Mouse (Mus musculus) lung, postnatal 0 days (tissue): ENCODE results near the gene Ubr1. TPM values are rescaled to one million over a fixed set of nuclear protein-coding genes. Genes with fewer than 3 reads are reported as not detected.
A peak's percentile ranks its signal among the peaks of the same experiment; 100 is the strongest.

ENCODE experiments used
- ATAC-seq: fragments of 200-750 bp; cut with Nextera tagmentation; 2 replicates; pipeline ENCODE4 v1.8.0; 2017; ENCODE audit warnings: moderate library complexity
- DNase-seq: peaks from one replicate; pipeline ENCODE4 v3.0.0-alpha.2; 2016; ENCODE audit warnings: low spot score
- H3K27ac ChIP-seq: fragments of 300-500 bp; sonication (generic); 2 replicates; pipeline ENCODE4 v1.5.1; 2014; ENCODE audit warnings: antibody characterized with exemption, mild to moderate bottlenecking, low read length, mixed read lengths
- H3K27me3 ChIP-seq: fragments of 300-500 bp; sonication (generic); replicated peaks from 2 replicates; pipeline ENCODE4 v1.6.1; 2014; ENCODE audit warnings: low read length, mixed read lengths; ENCODE audit not compliant: insufficient read depth
- H3K36me3 ChIP-seq: fragments of 300-500 bp; sonication (generic); 2 replicates; pipeline ENCODE4 v1.6.1; 2014; ENCODE audit warnings: low read length, mixed read lengths; ENCODE audit not compliant: insufficient read depth
- H3K4me1 ChIP-seq: fragments of 300-500 bp; sonication (generic); 2 replicates; pipeline ENCODE4 v1.6.1; 2014; ENCODE audit warnings: antibody characterized with exemption, low read depth, low read length, mixed read lengths; ENCODE audit not compliant: insufficient read depth
- H3K4me2 ChIP-seq: fragments of 300-500 bp; sonication (generic); replicated peaks from 2 replicates; pipeline ENCODE4 v1.6.1; 2014; ENCODE audit warnings: low read depth, mild to moderate bottlenecking, low read length, moderate library complexity, mixed read lengths
- H3K4me3 ChIP-seq: fragments of 300-500 bp; sonication (generic); 2 replicates; pipeline ENCODE4 v1.5.1; 2014; ENCODE audit warnings: low read depth, low read length
- H3K9ac ChIP-seq: fragments of 300-500 bp; sonication (generic); replicated peaks from 2 replicates; pipeline ENCODE4 v1.6.1; 2014; ENCODE audit warnings: low read depth, mild to moderate bottlenecking
- H3K9me3 ChIP-seq: fragments of 300-500 bp; sonication (generic); 2 replicates; pipeline ENCODE4 v1.6.1; 2016; ENCODE audit warnings: low read length, mixed read lengths
- CTCF ChIP-seq: IDR thresholded peaks from 2 replicates; pipeline ENCODE4 v1.5.1; 2016; ENCODE audit warnings: antibody characterized with exemption, mild to moderate bottlenecking
- EP300 ChIP-seq: IDR thresholded peaks from 2 replicates; pipeline ENCODE4 v1.6.1; 2016; ENCODE audit warnings: antibody characterized with exemption, mild to moderate bottlenecking, control low read depth
- WGBS: fragments of 180-500 bp; shearing (Covaris S2); extraction: QIAGEN DNeasy Blood & Tissue Kit; methylation state at CpG from one replicate; pipeline ENCODE4 v1.1.7; 2014; 5-methylcytosine and 5-hydroxymethylcytosine counted together
- polyA plus RNA-seq: library from polyadenylated mRNA; unstranded; fragments of >200 nt; fragmentation: Nextera tagmentation; extraction: Ambion mirVana; gene quantifications from 2 replicates; pipeline ENCODE4 v1.2.1, GENCODE M21; 2015

Ubr1 gene
- polyA plus RNA-seq = 25.1 and 29.9 TPM in 2 replicates

DNA sequence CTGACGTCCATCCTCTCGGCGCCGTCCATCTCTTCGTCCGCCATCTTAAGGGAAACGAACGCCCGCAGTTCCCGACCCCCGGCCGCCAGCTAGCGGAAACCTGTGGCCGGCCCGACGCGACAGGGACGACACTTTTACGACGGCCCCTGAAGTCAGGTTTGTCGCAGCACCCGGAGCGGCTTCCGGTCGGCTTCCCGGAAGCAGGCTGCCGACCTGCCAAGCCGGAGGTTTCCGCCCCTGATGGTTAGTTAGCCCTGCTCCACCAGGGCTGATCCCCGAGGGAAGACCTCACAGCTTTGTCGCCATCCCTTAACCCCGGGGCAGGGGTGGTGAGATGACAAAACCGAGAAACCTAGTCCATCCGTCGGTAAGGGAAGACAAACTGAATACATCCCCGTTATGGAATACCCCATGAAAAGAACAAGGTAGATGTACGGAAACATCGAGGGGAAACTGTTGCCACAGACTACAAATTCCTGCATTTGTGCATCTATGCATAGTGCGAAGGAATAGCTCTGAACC is at the start of gene Ubr1:
Gene Ubr1, minus strand, starts transcription at position 157 of the 522 bp plus-strand sequence.
- under 1% methylated on average over 33 of the region's 39 CpGs for WGBS

DNA sequence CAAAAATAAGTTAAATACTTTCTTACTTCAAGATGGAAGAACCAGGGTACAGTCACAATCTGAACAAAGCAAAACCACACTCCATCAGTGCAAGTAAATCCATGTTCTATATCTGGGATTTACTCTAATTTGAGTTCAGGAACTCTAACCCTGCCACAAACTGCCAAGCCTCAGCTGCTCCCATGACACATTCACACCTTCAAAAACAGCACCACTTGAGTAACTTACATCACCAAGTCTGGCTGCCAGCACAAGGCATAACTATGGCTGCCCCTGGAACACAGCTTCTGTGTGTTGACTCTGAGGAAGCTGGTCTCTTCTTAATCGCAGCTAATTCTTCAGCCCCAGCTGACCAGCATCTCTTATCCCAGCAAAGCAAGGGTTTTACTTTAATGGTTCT is 46.6 kb upstream of the Ubr1 start:
- H3K36me3 ChIP-seq = peaks cover 26% of the 10 kb centered on the region
- no peaks in the 10 kb centered on the region for H3K9me3 ChIP-seq
- TF ChIP-seq CTCF = no peak
- TF ChIP-seq EP300 = no peak
- no peaks in the 10 kb centered on the region for H3K27me3 ChIP-seq
- no peak overlapping the region for H3K4me3 ChIP-seq
- no peak overlapping the region for H3K27ac ChIP-seq
- ATAC-seq (no peak), DNase-seq (no peak)
- H3K9ac ChIP-seq = no peak overlapping the region
- H3K4me1 ChIP-seq = no peaks in the 10 kb centered on the region
- 97% methylated on average over 1 of the region's 1 CpGs for WGBS
- H3K4me2 ChIP-seq = no peak overlapping the region

More for the DNA sequence above, at the start of gene Ubr1:
- Histone ChIP-seq H3K4me2 (peak within 1 kb of the TSS; percentile 78), H3K27ac (peak within 1 kb of the TSS; percentile 90), H3K4me3 (peak within 1 kb of the TSS; percentile 89), H3K36me3 (no peaks in the 10 kb centered on the region), H3K9me3 (no peaks in the 10 kb centered on the region), H3K9ac (peak within 1 kb of the TSS; percentile 81), H3K4me1 (peaks cover 15% of the 10 kb centered on the region; the same call in 1 of the 2 replicates), H3K27me3 (no peaks in the 10 kb centered on the region)
- TF ChIP-seq CTCF = peak; percentile 16; the same call in 1 of the 2 replicates
- no peak for TF ChIP-seq EP300
- peak; percentile 89 for ATAC-seq
- DNase-seq = peak; percentile 94

DNA sequence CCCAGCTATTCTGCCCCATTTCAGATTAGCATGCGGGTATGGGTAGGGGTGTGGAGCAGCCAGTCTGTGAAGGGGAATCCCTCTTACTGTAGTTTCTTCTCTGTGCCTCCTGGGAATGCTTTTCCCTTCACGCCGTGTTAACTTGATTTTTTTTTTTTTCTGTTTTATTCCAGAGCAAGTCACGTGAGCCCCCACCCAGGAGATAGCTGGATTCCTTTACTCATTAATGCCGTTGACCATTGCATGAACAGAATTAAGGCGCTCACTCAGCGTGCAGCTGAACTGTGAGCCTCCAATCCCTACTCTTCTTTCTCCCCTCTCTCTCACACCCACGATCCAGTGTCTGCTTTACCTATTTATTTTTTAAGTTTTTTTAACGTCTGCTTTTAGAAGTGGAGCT is 45.7 kb upstream of the Ubr1 start:
- DNase-seq = no peak
- no peak for TF ChIP-seq CTCF
- TF ChIP-seq EP300 = no peak

DNA sequence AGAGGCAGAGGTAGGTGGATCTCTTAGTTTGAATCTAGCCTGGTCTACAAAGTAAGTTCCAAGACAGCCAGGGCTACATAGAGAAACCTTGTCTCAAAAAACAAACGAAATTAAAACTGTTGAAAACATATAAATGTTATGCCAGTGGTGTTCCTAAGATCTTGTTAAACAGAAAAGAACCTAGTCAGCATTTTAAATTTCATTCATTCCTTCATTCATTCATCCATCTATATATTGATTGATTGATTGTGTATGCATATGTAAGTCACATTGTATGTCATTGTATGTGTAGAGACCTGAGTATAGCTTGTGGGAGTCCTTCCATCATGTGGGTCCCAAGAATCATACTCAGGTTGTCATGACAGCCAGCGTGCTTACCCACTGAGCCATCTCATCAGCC is 45.0 kb upstream of the Ubr1 start:
- WGBS = 82% methylated on average over 2 of the region's 2 CpGs
- Histone ChIP-seq H3K36me3 (peaks cover 38% of the 10 kb centered on the region), H3K9ac (no peak overlapping the region), H3K4me2 (no peak overlapping the region), H3K9me3 (no peaks in the 10 kb centered on the region), H3K27ac (no peak overlapping the region), H3K4me1 (no peaks in the 10 kb centered on the region), H3K27me3 (no peaks in the 10 kb centered on the region), H3K4me3 (no peak overlapping the region)
- DNase-seq (no peak), ATAC-seq (no peak)
- TF ChIP-seq CTCF (no peak), EP300 (no peak)

More for the DNA sequence above, 45.7 kb upstream of the Ubr1 start:
- no peak overlapping the region for H3K27ac ChIP-seq
- ATAC-seq = no peak
- H3K4me2 ChIP-seq = no peak overlapping the region
- 85% methylated on average over 9 of the region's 9 CpGs for WGBS
- no peak overlapping the region for H3K4me3 ChIP-seq
- peaks cover 35% of the 10 kb centered on the region for H3K36me3 ChIP-seq
- no peaks in the 10 kb centered on the region for H3K4me1 ChIP-seq
- H3K27me3 ChIP-seq = no peaks in the 10 kb centered on the region
- no peak overlapping the region for H3K9ac ChIP-seq
- H3K9me3 ChIP-seq = no peaks in the 10 kb centered on the region

DNA sequence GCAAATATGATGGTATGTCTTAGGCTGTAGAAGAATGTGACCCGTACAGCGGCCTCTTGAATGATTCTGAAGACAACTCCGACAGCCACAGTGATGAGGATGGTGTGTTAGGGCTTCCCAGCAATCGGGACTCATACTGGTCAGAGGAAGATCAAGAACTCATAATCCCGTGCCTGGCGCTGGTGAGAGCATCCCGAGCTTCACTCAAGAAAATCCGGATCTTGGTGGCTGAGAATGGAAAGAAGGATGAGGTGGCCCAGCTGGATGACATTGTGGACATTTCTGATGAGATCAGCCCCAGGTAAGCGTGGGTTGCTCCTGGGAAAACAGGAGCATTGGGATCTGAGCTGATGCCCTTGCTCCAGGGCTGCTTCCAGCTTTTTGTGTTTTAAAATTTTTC is 42.2 kb upstream of the Ubr1 start:
- Histone ChIP-seq H3K9ac (no peak overlapping the region), H3K4me3 (no peak overlapping the region), H3K36me3 (peaks cover 38% of the 10 kb centered on the region), H3K4me1 (peaks cover 6% of the 10 kb centered on the region; the same call in 1 of the 2 replicates), H3K4me2 (no peak overlapping the region), H3K27ac (no peak overlapping the region), H3K27me3 (no peaks in the 10 kb centered on the region), H3K9me3 (no peaks in the 10 kb centered on the region)
- ATAC-seq = no peak
- DNase-seq = no peak
- TF ChIP-seq EP300 = no peak
- TF ChIP-seq CTCF = no peak
- WGBS = 94% methylated on average over 9 of the region's 9 CpGs

DNA sequence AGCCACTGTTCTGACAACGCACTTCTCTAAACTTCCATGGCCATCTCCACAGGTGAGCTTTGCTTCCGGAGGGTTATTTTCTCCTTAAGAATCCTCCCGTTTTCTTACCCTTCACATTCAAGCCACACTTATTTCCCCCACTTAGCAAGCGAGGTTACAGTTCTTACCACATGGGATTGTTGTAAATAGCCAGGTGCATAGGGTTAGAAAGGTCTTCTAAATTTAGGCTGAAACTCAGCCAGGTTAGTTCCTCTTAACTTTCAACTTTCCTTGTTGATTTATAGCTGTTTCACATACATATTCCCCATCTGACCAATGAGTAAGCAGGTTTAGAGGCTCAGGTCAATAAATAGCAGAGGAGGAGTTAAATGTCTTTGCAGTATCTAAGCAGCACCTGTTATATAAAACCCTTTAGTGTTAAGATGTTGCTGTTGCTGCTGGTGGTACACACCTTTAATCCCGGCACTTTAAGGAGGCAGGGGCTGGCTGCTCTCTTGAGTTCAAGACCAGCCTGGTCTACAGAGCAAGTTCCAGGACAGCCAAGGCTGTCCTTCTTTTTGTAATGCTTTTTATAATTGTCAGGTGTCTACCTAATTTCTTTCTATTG is 38.7 kb upstream of the Ubr1 start:
- DNase-seq (no peak), ATAC-seq (no peak)
- H3K27me3 ChIP-seq = no peaks in the 10 kb centered on the region
- peak overlapping the region; percentile 41 for H3K9ac ChIP-seq
- H3K36me3 ChIP-seq = peaks cover 22% of the 10 kb centered on the region; the same call in 1 of the 2 replicates
- WGBS = 22% methylated on average over 5 of the region's 5 CpGs
- no peaks in the 10 kb centered on the region for H3K9me3 ChIP-seq
- no peak overlapping the region for H3K27ac ChIP-seq
- peak overlapping the region; percentile 62 for H3K4me3 ChIP-seq
- peak overlapping the region; percentile 76 for H3K4me2 ChIP-seq
- TF ChIP-seq CTCF = no peak
- no peak for TF ChIP-seq EP300
- peaks cover 6% of the 10 kb centered on the region; the same call in 1 of the 2 replicates for H3K4me1 ChIP-seq
